Mouse (Mus musculus): Measurements from ENCODE around the gene Sorcs2.
"Not testable (repeated sequence)": the region's sequence is repeated elsewhere in the genome, so short reads cannot be mapped to it uniquely, and the experiment has no call there.

Gene Sorcs2

DNA sequence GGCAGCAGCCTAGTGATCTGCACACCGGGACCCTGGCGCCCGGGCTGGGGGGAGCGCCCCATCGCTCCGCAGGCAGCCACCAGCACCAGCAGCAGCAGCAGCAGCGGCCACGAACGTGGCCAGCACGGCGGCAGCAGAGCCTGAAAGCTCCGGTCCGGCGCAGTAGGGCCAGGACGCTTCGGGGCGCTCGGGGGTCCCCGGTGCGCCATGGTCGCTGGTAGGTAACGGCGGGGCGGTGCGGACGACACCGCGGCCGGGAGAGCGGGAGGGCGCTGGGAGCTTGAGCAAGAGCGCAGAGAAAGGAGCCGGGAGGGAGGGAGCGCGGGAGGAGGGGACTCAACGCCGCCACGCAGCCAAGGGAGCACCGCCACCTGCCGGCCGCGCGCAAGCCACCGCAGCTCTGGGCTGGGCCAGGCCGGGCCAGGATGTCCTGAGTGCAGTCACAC, at the start of gene Sorcs2:
Gene Sorcs2 (minus strand): TSS at position 303 of the 446 bp plus-strand sequence.
- peak; percentile 51 for DNase-seq

DNA sequence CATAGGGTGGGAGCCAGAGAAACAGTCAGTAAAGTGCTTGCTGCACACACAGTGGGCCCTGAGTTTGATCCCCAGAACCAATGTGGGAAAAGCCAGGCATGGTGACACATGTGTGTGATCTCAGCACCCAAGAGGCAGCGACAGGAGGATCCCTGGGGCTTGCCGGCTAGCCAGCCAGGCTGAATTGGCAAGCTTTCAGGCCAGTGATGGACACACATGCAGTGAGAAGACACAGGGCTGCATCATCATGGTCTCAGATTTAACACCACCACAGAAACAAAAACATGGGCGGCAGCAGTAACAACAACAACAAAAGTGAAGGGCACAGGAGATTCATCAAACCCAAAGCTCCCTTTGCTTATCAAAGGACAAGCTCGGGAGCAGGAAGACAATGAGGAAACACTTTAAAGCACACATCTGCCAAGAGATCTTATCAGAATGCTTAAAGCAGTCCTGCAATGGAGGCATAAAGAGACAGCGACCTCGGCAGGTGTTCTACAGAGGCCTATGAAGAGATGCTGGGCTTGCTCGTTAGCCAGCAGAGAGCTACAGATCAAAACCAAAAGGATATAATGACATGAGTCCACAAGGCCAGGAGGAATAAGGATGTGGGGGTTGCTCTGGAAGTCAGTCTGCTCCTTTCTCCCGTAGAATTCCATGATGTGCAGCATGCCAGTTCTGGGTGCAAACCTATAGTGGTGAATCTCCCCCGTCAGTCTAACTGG, 48.4 kb upstream of the Sorcs2 start:
- DNase-seq = no peak

DNA sequence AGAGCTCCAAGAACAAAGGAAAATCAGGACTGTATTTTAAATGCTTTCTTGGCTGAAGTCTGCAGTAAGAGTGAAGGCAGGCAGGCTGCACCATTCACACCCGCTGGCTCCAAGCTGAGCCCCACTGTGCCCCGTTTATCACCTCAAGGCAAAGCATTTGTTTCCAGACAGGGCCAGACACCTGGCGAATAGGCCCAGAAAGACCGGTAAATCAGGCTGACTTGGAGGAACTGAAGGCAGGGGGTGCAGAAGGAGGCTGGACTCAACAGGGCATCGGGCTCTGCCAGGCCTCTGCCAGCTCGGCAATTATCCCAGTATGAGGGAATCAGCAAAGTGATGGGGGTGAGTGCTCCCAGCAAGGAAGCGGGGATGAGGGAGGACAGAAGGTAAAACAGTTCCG, 47.1 kb upstream of the Sorcs2 start:
- peak; percentile 69 for DNase-seq

DNA sequence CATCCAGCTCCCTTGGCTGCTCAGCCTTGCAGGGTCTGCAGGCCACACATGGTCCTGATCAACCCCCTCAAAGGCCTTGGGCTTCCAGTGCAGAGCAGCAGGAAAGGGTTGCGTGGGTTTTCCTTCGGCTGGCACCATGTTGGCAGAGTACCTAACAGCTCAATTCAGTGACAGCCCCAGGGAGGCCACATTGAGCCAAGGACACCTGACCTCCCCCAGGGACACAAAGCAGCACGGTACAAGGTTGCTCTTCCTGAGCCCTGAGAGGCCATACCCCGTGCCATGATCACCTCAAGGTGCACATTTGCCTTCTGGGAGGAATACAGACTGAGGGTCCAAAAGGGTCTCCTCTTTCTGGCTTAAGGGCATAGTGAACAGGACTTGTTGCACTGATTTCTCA, 46.7 kb upstream of the Sorcs2 start:
- DNase-seq = no peak

DNA sequence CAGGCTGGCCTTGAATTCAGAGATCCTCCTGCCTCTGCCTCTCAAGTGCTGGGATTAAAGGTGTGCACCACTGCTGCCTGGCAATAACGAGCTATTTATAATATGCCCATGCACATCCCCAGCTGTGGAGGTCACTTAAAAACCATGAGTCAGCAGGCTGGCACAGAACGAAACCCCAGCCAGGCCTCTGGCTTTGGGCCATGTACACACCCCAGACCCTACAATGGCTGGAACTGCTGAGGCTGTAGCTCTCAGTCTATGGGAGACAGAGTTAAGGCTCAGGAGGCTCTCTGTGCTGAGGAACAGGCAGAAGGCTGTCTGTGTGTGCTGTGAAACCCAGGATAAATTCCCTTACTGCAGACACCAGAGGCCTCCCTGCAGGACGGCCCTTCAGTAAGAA, 42.8 kb upstream of the Sorcs2 start:
- no peak for DNase-seq

DNA sequence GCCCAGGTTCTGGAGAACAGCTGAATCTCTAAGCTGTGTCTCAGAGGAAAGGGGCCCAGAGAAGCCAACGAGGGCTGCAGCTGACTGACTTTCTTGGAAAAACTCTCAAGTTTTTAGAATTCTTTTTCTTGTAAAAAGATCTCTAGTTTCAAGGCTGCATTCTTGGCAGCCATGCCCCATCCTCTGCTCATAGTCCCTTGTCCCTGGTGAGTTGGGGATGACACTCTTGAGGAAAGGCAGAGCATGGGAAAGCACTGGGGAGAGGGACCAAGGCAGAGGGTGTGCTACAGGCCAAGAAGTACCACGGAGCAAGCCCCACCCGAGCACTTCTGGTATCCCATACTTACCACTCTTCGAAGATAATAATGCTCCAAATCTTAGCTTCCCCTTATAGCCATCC, 38.9 kb upstream of the Sorcs2 start:
- DNase-seq = no peak

DNA sequence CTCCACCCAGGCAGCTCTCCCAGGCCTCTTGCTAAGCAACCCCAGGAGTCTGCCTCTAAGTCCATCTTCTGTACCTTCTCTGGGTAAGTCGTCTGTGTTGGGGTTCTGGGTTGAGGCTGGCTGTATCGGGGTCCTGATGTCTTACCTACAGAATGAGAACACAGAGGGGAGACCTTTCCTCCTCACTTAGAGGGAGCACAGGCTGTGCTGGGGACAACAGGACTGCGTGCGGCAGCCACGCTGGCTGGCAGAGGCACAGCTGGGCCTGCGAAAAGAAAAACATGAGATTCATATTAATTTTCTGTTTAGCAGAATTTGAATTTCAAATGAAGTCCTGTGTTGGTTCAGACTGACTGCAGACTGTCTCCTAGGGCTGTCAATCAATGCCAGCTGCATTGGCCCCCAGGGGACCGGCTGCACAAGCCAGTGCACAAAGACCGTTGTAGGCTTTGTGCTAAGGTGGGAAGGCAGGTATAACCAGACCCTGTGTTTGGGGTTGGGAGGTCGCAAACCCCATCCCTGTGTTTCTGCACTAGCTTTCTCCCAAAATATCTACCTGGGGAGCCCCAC, 36.5 kb upstream of the Sorcs2 start:
- DNase-seq = no peak

DNA sequence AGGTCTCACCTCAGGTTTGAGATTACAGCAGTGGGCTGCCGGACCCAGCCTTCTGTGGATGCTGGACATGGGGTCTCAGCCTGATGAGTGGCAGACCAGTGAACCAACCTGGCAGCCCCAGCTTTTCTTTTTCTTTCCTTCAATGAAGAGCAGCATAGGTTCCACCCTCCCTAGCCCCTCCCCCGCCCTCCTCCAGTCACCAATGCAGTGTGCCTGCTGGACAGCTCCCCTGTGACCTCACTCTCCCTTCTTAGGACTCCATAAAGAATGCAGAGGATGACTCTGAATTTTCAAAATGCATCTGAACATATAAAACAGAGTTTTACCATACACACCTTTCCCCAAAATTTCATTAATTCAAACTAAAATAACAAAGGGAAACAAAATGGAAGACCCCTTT, 33.8 kb upstream of the Sorcs2 start:
- DNase-seq = no peak

DNA sequence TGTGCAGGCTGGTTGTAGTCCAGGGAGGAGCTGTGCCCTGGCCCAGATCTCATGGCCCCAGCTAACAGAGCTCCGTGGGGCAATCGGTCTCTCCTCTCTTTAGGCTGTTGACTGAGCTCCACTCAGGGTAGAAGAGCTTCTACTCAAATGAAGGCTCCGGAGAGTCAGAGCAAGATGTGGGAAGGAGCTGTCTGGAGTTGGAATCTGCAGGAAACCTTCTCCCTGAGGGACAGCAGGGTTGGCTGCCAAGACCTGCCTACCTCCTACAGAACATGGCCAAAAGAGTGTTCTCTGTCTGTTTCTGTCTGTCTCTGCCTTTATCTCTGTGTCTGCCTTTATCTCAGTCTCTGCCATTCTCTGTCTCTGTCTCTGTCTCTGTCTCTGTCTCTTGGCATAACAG, 31.6 kb upstream of the Sorcs2 start:
- DNase-seq = no peak

DNA sequence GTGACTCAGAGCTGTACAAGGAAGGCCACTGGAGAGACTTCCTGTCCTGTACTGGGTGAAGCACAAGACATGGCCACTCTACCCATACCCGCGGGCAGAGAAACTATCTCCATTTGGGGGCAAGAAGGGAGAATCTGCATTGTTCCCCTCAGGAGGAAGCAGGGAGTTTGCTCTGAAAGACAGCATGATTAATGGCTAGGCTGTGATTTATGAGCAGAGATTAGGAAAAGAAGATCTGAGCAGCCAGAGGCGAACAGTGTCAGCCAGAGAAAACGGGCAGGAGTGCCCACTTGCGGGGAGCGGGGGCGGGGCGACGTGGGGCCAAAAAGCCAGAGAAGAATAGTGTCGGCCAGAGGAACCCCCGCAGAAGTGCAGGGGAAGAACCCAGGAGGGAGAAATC, 29.9 kb upstream of the Sorcs2 start:
- no peak for DNase-seq

DNA sequence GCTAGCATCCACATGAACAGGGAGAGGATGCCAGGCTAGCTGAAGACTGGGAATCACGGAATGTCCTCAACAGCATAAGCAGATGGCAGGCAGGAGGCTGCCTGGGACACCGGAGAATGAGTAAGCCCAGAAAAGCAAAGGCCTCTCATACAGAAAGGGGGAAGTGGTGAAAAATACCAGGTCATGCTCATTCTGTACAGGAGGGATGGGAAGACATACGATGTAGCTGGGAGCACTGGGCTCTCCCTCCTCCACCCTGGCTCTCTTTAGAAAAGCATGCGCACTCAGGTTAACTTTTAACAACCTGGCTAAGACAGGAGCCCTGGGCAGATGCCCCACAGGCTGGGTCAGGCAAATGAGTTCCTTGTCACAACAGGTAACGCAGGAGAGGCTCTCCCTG, 28.5 kb upstream of the Sorcs2 start:
- no peak for DNase-seq

DNA sequence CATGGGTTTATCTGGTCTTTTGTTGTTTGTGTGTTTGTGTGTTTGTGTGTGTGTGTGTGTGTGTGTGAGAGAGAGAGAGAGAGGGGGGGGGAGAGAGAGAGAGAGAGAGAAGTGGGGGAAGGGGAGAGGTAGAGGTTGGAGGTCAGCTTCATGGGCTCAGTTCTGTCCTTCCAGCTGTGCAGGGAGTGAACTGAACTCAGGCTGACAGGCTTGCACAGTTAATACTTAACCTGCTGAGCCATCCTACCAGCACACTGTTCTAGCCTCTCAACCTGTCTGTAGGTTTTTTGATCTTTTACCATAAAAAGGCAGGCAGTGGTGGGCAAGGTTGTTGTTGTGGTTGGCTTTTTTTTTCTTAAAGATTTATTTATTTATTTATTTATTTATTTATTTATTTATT, 26.7 kb upstream of the Sorcs2 start:
- no peak for DNase-seq

DNA sequence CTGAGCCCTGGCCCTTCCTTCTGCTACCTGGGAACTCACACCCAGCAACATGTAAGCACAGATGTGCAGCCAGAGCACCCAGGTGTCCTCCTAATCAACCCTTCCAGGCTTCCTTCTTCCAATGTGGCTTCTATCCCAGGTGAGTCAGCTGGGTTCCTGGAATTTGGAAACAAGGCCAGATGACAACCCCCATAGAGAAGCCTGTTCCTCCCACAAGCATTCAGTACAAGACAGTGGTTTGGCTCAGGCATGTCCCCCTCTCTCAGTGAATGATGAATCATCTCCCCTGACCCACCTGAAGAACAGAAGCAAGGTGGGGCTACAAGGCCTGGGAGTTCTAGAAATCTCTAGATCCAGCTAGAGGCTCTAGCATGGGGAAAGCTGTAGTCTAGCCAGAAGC, 24.8 kb upstream of the Sorcs2 start:
- DNase-seq = no peak

DNA sequence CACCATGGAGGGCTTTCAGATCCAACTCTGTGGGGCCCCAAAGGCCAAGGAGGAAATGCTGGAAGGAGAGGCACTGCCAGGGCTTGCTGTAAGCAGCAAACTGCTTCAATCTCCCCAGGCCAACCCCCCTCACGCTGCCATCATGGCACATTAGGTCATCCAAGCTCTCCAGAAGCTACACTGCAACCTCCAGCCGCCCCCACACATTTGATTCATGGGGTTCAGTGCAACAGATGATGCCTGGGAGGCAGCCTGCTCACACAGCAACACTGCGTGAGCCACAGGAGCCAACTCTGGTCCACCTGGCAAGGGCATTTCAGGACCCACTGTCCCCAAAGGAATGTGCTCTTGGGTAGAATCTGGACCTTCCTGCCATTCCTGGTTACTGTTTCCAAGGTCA, 21.9 kb upstream of the Sorcs2 start:
- DNase-seq = no peak

DNA sequence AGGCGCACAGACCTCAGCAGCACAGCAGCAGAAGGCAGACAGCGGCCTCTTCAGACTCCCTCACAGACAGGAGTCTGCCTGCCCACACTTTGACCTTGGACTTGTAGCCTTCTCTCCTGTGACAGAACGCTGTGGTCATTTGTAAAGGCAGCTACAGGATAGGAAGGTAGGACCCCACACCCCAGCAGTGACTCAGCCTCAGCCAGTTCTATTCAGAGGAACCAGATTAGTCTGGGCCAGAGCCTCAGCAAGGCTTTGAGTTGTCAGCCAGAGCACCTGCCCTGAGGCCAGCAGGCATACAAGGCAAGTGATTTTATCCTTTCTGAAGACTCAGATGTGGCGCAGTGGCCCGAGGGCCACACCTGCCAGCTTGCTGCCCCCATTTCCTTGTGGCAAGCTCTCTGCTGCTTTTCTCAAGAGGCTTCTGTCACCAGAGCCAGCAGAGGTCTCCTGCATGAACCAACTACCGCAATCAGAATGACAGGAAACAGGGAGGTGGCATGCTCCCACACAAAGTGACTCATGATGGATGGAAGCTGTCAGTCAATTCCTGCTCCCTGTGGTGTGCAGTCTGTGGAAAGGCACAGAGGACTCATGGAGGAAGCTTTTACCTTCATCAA, 16.9 kb upstream of the Sorcs2 start:
- DNase-seq = no peak

DNA sequence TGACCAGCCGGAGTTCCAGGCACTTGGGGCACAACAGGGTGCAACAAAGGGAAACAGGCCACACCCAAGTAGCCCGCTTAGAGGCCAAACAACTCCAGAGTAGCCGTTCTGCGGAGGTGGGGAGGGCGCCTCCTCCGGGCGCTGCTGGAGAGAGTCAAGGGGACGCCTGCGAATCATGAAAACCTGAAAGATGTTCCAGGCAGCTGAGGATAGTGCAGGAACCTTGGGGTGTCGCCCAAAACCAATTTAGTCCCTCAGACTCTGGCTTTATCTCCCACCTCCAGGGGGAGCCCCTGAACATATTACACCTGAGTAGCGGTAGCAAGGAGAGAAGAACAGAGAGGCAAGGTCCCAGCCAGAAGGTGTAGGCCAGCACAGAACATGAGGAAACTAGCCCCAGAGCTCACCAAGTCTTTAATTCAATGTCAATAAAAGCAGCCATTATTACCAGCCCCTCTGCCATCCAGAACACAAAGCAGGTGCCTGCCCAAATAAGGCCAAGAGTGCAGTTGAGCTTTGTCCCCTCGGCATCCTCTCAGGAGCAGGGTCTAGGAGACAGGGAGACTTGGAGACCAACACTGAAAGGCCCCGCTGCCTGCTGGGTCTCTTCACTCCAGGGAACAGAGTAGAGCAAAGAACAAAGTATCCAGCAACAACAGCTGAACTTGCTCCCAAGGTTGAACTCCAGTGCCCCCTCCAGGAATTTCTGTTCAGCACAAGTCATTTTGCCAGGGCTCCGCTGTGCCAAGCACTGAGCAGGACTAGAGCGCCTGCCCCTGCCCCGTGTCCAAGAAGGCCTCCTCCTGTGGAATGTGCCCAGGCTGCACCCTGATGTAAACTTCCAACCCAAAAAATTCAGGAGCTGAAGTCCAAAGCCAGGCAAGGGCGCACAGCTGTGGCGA, 775 bp upstream of the Sorcs2 start:
- DNase-seq = peak; percentile 18

DNA sequence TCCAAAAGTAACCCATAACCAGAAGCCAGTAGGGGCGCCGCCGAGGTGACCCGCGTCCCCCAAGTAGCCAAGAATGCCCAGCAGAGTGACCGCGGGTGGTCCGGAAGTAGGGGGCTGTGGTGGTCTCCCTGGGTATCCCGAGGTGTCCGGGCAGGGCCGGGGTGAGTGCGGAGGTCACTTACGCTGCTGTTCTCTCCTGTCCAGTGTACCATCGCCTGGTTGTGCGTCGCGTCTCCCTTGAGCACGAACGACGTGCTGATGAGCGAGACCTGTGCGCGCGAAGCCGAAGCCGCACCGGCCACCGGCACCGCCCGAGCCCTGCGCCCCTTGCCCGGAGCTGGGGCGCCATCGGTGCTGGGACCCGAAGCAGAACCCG, 567 bp downstream of the Sorcs2 start:
- no peak for DNase-seq

DNA sequence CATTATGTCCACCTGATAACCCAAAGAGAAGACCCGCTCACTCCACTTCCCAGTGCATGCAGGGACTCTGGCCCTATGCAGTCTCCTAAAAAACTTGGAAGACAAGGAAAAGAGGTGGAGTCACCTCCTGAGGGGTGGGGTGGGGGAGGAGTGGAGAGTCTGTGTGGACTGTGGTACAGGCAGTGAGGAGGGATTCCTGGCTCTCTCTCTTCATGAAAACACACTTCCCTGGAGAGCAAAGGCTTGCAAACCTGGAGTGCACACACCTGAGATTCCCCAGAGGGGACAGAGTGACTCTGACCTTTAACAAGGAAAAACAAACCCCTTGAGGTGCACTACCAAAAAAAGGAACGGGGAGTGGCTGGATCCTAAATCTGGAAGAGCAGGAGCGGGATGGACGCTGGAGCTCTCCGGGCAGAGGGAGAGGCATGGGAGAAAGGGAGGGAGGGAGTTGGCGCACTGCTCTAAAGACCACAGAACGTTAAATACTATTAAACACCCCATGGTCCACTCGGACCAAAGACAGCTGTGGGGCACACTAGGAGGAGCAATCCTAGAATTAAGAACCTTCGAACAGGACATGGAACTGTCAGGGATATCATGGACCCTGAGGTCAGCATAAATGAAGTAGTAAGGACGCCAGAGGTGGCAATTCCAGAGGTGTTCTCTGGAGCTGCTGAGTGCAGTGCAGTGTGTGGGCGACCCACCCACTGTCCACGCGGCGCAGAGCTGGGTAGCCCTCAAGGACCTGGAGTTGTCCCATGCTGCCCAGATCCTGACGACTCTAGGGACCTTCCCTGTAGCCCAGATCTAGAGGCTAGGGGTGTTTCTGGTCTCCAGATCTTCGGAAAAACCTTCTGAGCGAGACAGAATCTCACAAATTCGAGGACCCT, 1.2 kb downstream of the Sorcs2 start:
- no peak for DNase-seq

DNA sequence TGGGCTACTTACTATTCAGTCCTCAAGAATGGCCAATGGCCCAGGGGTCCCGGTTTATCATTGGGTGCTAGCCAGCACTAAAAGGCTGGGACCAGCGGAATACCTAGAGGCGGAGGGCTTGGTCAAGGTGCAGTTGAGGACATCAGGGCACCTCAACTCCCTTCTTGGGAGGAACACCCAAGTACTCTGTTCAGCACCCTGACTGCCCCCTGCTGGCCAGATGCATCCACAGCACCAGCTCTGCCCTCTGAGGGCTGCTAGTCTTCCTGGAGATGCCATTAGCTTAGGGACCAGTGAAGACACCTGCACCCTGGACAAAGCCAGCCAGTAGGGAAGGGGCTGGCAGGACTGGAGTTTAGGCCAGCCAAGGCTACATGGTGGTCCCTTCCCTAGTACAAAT, 1.9 kb downstream of the Sorcs2 start:
- DNase-seq = peak; percentile 30

DNA sequence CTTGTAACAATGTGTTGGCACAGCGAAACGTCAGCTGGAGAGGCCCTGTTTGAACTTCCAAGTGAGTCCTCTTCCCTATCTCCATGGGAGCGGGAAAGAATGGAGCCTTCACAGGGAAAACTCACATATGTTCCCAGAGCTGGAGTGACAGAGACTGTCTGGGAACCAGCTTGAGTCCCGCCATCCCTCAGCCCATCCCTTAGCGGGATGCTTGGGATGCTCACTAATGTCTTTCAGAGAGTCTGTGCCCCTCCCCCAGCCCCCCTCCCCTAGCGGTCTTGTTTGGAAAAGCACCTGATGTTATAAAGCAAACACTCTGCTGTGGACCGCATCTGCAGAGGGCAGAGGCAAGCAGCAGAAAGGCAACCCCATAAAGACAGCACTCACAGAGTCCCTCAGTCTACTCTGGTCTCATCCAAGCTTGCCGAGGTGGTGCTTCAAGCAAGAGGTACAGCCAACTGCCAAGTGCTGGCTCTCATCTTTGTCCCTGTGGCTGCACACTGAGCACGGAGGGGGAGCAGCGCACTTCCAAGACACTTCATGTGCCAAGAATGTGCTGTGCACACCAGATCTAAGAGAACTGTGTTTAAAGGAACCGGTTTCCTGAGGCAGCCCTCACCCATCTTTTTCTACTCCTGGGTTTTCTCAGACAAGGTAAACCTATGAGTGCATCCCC, 3.0 kb downstream of the Sorcs2 start:
- DNase-seq = no peak

DNA sequence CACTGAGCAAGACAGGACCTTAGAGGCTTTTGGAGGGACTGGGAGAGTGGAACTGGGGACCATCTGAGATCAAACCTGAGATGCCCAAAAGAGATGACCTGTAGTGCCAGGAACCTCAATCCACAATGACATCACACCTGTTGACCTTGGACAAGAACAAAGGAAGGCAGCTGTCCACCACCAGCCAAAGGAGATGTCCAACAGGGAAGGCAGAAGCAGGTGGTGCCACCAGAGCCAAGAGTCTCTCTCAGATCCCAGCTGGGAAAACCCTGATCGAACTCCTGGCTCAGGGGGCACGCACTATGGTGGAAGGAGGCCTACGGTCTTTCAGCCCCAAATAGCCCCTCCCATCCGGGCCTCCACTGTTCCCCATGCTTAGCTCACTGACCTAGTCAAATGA, 6.2 kb downstream of the Sorcs2 start:
- DNase-seq = no peak

DNA sequence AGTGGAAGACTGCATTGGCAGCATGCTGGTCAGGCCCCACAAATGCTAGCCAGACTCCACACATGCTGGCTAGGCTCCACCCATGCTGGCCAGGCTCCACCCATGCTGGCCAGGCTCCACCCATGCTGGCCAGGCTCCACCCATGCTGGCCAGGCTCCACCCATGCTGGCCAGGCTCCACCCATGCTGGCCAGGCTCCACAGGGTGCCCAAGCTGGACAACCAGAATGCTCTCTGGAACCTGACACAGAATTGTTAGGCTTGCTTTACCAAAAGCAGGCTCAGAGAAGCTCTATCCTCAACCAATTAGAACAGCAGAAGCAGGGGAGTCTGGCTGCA, 7.4 kb downstream of the Sorcs2 start:
- not testable (repeated sequence) for DNase-seq

Data from cerebellum, adult 9-10 months (tissue).